Mouse (Mus musculus): Measurements from ENCODE around the gene Mettl7b.

GRCm38 (mm10) chr10:128913696-128914095 is 47.1 kb downstream of the Mettl7b start:
- TF ChIP-seq TAL1 (IDR thresholded peaks at IDR 0.05; ENCODE audit: low read length) (no peak), GATA1 (IDR thresholded peaks at IDR 0.05; ENCODE audit: low read length) (no peak)
